Mouse (Mus musculus) lung, postnatal 4 days (tissue): Measurements from ENCODE around the gene Cops3.

Experiments
- DNase-seq, 2 experiments: peaks; one replicate each; pipeline ENCODE4 v3.0.0; 2021

Gene Cops3

GRCm38 (mm10) chr11:59777259-59777658 is 62.4 kb downstream of the Cops3 start:
- no peak for DNase-seq

DNA sequence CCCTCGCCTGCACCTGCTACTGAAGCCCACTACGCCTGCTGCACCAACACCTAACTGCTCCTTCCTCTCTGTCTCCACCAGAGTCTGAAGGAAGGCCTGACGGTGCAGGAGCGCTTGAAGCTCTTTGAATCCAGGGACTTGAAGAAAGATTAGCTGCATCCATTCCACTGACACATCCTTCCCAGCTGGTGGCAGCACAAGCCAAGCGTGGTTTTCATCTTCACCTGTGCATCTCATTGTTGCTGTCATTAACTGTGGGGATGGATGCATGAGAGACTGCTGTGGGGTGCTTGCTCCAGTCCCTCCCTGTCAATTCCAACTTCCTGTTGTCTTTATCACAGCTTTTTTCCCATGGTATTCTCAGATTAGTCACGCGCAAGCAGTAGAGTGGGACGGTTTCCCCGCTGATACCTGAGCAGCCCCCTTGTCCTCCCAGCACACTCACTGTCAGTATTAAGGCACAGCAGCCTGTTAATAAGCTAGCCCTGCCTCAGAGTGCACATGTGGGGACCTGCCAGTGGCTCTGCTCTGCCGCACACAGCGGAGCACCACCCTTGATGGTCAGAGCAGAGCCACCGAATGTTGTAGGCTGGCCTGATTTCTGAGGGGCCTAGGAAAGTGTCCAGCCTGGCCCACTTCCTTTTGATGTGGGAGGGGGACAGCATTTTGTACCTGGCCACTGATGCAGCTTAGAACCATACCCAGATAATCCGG is 64.0 kb downstream of the Cops3 start:
- no peak for DNase-seq

GRCm38 (mm10) chr11:59774522-59774921 is 65.1 kb downstream of the Cops3 start:
- DNase-seq, result no peak

DNA sequence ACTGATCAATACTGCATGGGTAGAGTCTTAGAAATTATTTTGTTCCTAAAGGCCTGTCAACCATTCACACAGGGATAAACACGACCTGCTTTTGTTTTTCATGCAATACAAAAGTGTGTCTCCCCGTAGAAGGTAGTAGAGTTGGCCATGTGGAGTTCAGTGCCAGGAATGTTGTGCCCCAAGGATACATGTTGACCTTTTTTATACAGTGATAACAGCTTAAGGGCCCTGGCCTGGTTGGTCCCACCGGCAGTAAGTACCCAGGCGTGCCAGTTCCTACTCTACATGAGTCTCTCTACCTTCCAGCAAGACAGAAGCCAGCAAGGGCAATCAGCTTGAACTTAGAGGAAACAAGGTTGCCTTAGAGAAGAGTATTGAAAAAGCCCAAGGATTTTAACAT is 66.7 kb downstream of the Cops3 start:
- no peak for DNase-seq

GRCm38 (mm10) chr11:59772291-59772690 is 67.3 kb downstream of the Cops3 start:
- no peak for DNase-seq

GRCm38 (mm10) chr11:59770753-59771152 is 68.9 kb downstream of the Cops3 start:
- DNase-seq, result no peak

DNA sequence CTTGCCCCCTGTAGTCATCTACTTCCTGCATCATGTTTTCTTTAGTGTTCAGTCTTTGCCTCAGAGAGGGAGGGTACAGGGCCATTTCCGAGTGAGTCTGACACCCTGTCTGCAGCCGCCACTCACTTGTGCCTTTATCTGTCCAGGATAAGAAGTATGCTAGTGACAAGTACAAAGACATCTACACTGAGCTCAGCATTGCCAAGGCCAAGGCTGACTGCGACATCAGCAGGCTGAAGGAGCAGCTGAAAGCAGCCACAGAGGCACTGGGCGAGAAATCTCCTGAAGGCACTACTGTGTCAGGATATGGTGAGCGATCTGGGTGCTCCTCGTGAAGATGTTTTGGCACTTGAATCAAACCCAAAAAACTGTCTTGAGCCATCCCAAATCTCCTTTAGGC is 69.9 kb downstream of the Cops3 start:
- DNase-seq, result no peak

DNA sequence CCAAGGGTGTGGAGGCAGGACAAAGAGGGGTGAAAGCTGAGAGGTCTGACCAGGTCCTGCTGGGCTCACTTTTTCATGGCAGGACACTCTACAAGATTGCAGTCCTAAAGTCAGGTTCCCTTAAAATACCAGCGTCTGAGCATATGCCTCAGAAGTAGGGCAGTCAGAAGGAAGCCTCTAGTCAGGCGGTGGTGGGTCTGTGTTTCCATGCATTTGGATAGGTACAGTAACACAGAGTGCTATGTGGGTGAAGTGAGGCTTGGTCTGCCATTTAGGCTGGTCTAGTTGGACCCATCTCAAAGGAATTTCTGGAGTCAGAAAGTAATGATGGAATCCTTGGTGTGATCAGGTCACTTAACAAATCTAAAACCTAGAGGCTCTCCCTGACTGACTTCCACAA is 70.3 kb downstream of the Cops3 start:
- DNase-seq, result no peak
